Mouse (Mus musculus) cerebellum, adult 2 months (tissue): ENCODE measurements around the gene Ep300.

Source experiments
- CTCF ChIP-seq: fragments of 200-500 bp; IDR thresholded peaks from 2 replicates; pipeline ENCODE4 v1.5.1; 2011; ENCODE audit warnings: low read depth, mild to moderate bottlenecking, control low read depth, low read length, moderate library complexity, borderline replicate concordance; ENCODE audit not compliant: insufficient read depth
- POLR2A ChIP-seq: fragments of 200-500 bp; IDR thresholded peaks from 2 replicates; pipeline ENCODE4 v1.6.1; 2011; ENCODE audit warnings: low read length, control low read depth, borderline replicate concordance; ENCODE audit not compliant: insufficient read depth

DNA sequence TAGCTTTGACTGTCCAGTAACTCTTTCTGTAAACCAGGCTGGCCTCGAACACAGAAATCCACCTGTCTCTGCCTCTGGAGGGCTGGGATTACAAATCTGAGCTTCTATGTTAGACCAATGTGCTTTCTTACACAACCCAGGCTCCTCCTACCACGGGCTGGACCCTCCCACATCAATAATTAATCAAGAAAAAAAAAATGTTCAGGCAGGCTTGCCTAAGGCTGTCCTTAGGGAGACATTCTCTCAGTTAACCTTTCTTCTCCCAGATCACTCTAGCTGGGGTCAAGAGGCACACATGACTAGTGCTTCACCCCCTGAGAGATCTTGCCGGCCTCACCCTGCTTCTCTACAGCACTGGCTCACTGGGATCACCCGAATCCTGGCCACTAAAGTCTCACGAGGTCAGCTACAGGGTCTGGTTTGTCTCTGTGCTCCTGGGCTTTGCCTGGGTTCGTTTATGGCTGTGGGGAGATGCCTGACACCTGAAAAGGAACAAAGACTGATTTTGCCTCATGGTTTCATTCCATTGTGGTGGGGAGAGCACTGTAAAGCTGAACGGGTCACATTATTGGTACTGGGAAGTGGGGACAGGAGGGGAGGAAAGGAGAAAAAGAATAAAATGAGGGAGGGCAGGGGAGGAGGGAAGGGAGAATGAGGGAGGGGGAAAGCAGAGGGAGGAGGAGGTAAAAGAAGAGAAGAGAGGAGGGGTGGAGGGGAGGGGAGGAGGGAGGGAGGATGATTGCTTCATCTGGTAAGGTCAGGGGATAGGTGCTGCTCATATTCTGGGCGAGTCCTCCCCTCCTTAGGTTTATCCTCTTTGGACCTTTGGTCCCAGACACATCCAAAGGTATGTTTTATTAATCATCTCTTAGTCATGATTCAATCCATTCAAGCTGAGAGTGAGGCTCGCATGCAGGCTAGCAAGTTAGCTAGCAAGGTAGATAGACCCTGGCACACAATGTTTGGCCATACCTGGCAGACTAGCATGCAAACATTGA lies 22.4 kb upstream of the Ep300 start:
- TF ChIP-seq CTCF = no peak
- no peak for TF ChIP-seq POLR2A
